18 mouse cellular contexts compared by ENCODE assay signal in the genomic region with DNA sequence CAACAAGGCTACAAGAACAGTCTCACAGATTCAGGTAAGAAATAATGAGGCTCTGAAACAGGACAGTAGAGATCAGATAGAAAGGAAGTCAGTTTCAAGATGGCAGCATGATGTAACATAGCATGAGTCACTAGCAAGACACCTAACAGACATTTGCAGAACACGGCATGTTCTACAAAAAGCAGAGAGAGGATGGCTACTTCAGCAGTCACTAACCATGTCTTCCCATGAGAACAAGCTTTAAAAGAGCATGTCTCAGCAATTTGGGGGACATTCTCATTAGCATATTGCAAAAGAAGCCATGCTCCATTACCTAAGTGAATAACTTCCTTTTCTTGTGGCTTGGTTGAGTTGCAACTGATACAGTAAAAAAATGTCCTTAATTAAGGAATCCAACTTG.
"Had no signal": no experiment of that assay in that cellular context is flagged by ENCODE, and none has a peak within 500 bp of the region (broad histone marks: within the 10 kb centered on the region; RNA-seq: fewer than 3 reads in every experiment).

No protein-coding gene starts in this region.

- ATAC-seq: lung, postnatal 0 days; midbrain, embryonic 13.5 days had no signal

- DNase-seq: kidney, adult 18-20 months; kidney, postnatal 10 days; kidney, postnatal 4 days; liver; lung, adult 2 months; lung, postnatal 4 days; retina, postnatal 1 day; right cerebral cortex, postnatal 4 days; spleen, adult 18-20 months; thymus, postnatal 14 days had no signal

- H3K4me3 ChIP-seq: layer of hippocampus, adult 2 months; limb, embryonic 12.5 days; liver, embryonic 15.5 days; midbrain, embryonic 13.5 days; myocyte; neural tube, embryonic 12.5 days had no signal

- H3K27me3 ChIP-seq: limb, embryonic 12.5 days; liver, embryonic 15.5 days; midbrain, embryonic 13.5 days; neural tube, embryonic 12.5 days had no signal

- H3K9ac ChIP-seq: limb, embryonic 12.5 days; liver, embryonic 15.5 days; midbrain, embryonic 13.5 days; neural tube, embryonic 12.5 days had no signal

- H3K36me3 ChIP-seq: limb, embryonic 12.5 days; liver, embryonic 15.5 days; midbrain, embryonic 13.5 days; neural tube, embryonic 12.5 days had no signal

- H3K9me3 ChIP-seq: limb, embryonic 12.5 days; liver, embryonic 15.5 days; midbrain, embryonic 13.5 days; neural tube, embryonic 12.5 days had no signal

- H3K4me2 ChIP-seq: limb, embryonic 12.5 days; liver, embryonic 15.5 days; midbrain, embryonic 13.5 days; neural tube, embryonic 12.5 days had no signal

- H3K4me1 ChIP-seq: limb, embryonic 12.5 days; liver, embryonic 15.5 days; neural tube, embryonic 12.5 days had no signal

- H3K27ac ChIP-seq: layer of hippocampus, adult 2 months; limb, embryonic 12.5 days; liver, embryonic 15.5 days; midbrain, embryonic 13.5 days; neural tube, embryonic 12.5 days; stomach, postnatal 0 days had no signal
